9 mouse cellular contexts compared by ENCODE assay signal in the genomic region with DNA sequence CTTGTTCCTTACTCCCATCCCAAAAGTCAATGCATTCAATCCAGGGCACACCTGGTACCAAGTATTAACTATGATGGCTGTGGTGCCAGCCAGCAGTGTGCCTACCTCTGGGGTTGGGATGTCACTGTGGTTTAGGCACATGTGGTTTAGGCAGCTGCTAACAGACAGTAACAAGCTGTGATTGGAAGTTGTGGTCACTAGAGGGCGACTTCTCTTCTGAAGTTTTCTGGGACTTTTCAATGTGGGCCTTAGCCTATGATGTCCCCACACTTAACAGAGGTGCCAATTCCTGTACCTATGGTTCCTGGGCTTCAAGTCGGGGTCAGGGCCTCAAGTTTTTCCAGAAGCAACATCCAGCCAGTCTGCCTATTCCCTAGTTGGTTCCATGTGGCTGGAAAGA. TPM values are rescaled to one million over a fixed set of nuclear protein-coding genes. Genes with fewer than 3 reads are reported as not detected.
DNase-seq lines count a peak whose midpoint lies in the region; ATAC-seq and TF ChIP-seq lines count a peak whose summit lies in the region.
"Had no signal": no experiment of that assay in that cellular context is flagged by ENCODE, and none has a peak within 500 bp of the region (broad histone marks: within the 10 kb centered on the region; RNA-seq: fewer than 3 reads in every experiment).

No protein-coding gene starts in this region.

- no peaks in the 10 kb centered on the region for H3K36me3 ChIP-seq in forebrain, postnatal 0 days (ENCODE audit: insufficient read depth)
- no peaks in the 10 kb centered on the region for H3K36me3 ChIP-seq in forebrain, embryonic 13.5 days (ENCODE audit: poor library complexity, severe bottlenecking)
- no peaks in the 10 kb centered on the region for H3K36me3 ChIP-seq in midbrain, embryonic 11.5 days (ENCODE audit: control insufficient read depth, insufficient read depth, low read length)
- no peaks in the 10 kb centered on the region for H3K36me3 ChIP-seq in midbrain, embryonic 15.5 days (replicated peaks)
- H3K36me3 ChIP-seq: neural tube, embryonic 13.5 days had no signal

- H3K9me3 ChIP-seq in forebrain, postnatal 0 days (ENCODE audit: low read length), result no peaks in the 10 kb centered on the region
- H3K9me3 ChIP-seq in forebrain, embryonic 13.5 days (replicated peaks), result no peaks in the 10 kb centered on the region
- H3K9me3 ChIP-seq in midbrain, embryonic 11.5 days (ENCODE audit: control insufficient read depth, low read length), result no peaks in the 10 kb centered on the region
- H3K9me3 ChIP-seq in midbrain, embryonic 15.5 days, result no peaks in the 10 kb centered on the region
- H3K9me3 ChIP-seq: neural tube, embryonic 13.5 days had no signal

- no peak overlapping the region for H3K4me2 ChIP-seq in forebrain, postnatal 0 days (ENCODE audit: low read depth)
- H3K4me2 ChIP-seq in forebrain, embryonic 13.5 days, result no peak overlapping the region
- H3K4me2 ChIP-seq in midbrain, embryonic 11.5 days, result no peak overlapping the region
- H3K4me2 ChIP-seq in midbrain, embryonic 15.5 days, result no peak overlapping the region
- H3K4me2 ChIP-seq: neural tube, embryonic 13.5 days had no signal

- no peak overlapping the region for H3K27ac ChIP-seq in forebrain, postnatal 0 days (ENCODE audit: low read depth, low read length)
- H3K27ac ChIP-seq in forebrain, embryonic 13.5 days, result no peak overlapping the region
- H3K27ac ChIP-seq in midbrain, embryonic 11.5 days (ENCODE audit: low read depth, low read length), result no peak overlapping the region
- no peak overlapping the region for H3K27ac ChIP-seq in midbrain, embryonic 15.5 days
- H3K27ac ChIP-seq: neural tube, embryonic 13.5 days had no signal

- H3K9ac ChIP-seq in forebrain, postnatal 0 days, result no peak overlapping the region
- no peak overlapping the region for H3K9ac ChIP-seq in forebrain, embryonic 13.5 days
- no peak overlapping the region for H3K9ac ChIP-seq in midbrain, embryonic 11.5 days (ENCODE audit: low read length)
- no peak overlapping the region for H3K9ac ChIP-seq in midbrain, embryonic 15.5 days
- H3K9ac ChIP-seq: neural tube, embryonic 13.5 days had no signal

- WGBS in forebrain, postnatal 0 days, result 13% methylated on average over 2 of the region's 2 CpGs
- WGBS in forebrain, embryonic 13.5 days, result 12% methylated on average over 2 of the region's 2 CpGs
- WGBS in midbrain, embryonic 11.5 days, result 15% methylated on average over 2 of the region's 2 CpGs
- WGBS in midbrain, embryonic 15.5 days, result 6% methylated on average over 2 of the region's 2 CpGs

- intact Hi-C loops in left cerebral cortex, postnatal 4 days (cut with DNase I), result no loop called here

- H3K27me3 ChIP-seq in forebrain, postnatal 0 days (ENCODE audit: insufficient read depth, low read length), result no peaks in the 10 kb centered on the region; the same call in 1 of the 2 replicates
- peaks cover 27% of the 10 kb centered on the region for H3K27me3 ChIP-seq in forebrain, embryonic 13.5 days
- no peaks in the 10 kb centered on the region; the same call in 1 of the 2 replicates for H3K27me3 ChIP-seq in midbrain, embryonic 11.5 days (ENCODE audit: control insufficient read depth, insufficient read depth, low read length)
- H3K27me3 ChIP-seq in midbrain, embryonic 15.5 days (replicated peaks), result no peaks in the 10 kb centered on the region
- H3K27me3 ChIP-seq: neural tube, embryonic 13.5 days had no signal

- H3K4me1 ChIP-seq in forebrain, postnatal 0 days (ENCODE audit: insufficient read depth), result peaks cover 3% of the 10 kb centered on the region; the same call in 1 of the 2 replicates
- peaks cover 20% of the 10 kb centered on the region for H3K4me1 ChIP-seq in forebrain, embryonic 13.5 days
- peaks cover 9% of the 10 kb centered on the region for H3K4me1 ChIP-seq in midbrain, embryonic 11.5 days (ENCODE audit: control insufficient read depth, insufficient read depth, low read length)
- H3K4me1 ChIP-seq in midbrain, embryonic 15.5 days, result peaks cover 14% of the 10 kb centered on the region

- H3K4me3 ChIP-seq in forebrain, postnatal 0 days (ENCODE audit: low read depth, low read length), result no peak overlapping the region
- no peak overlapping the region for H3K4me3 ChIP-seq in forebrain, embryonic 13.5 days
- no peak overlapping the region for H3K4me3 ChIP-seq in midbrain, embryonic 11.5 days (ENCODE audit: low read depth, low read length)
- H3K4me3 ChIP-seq in midbrain, embryonic 15.5 days, result no peak overlapping the region
- H3K4me3 ChIP-seq: neural tube, embryonic 13.5 days had no signal

- TF ChIP-seq CTCF in forebrain, postnatal 0 days (IDR thresholded peaks at IDR 0.05; ENCODE audit: low read depth), result peak; percentile 66

- DNase-seq in forebrain, postnatal 0 days, result peak; percentile 52
- DNase-seq in midbrain, embryonic 11.5 days (ENCODE audit: low spot score, missing footprints), result peak; percentile 94
- DNase-seq in c-Kit-positive CD71-positive TER-119-positive erythroid progenitor cells, embryonic 14.5 days (ENCODE audit: low spot score), result peak; percentile 19
- DNase-seq in left cerebral cortex, postnatal 4 days, result peak; percentile 31
- peak; percentile 73 for DNase-seq in retina, postnatal 1 day

- ATAC-seq in forebrain, postnatal 0 days, result no peak
- ATAC-seq in forebrain, embryonic 13.5 days, result no peak
- ATAC-seq in midbrain, embryonic 11.5 days (ENCODE audit: low FRiP score), result no peak
- ATAC-seq in midbrain, embryonic 15.5 days (replicated peaks), result no peak
- ATAC-seq in erythroblast, adult 5-6 weeks (replicated peaks; ENCODE audit: low FRiP score, poor library complexity, severe bottlenecking), result no peak

RNA-seq across cellular contexts. Expression of a gene that starts 45.0 kb away (rescaled TPM):
- total RNA-seq in forebrain, postnatal 0 days (2014; rRNA removed), result 0.77 and 1.00 TPM in 2 replicates
- 1.1 and 2.0 TPM in 2 replicates for polyA plus RNA-seq in forebrain, postnatal 0 days (2015; fragmentation: Nextera tagmentation; extraction: Ambion mirVana)
- polyA plus RNA-seq in forebrain, embryonic 13.5 days (2015; fragmentation: Nextera tagmentation; extraction: Ambion mirVana), result 0.48 and 1.2 TPM in 2 replicates
- polyA plus RNA-seq in midbrain, embryonic 11.5 days (2014; fragmentation: Nextera tagmentation; extraction: Ambion mirVana), result 1.1 and 1.6 TPM in 2 replicates
- polyA plus RNA-seq in midbrain, embryonic 15.5 days (2015; fragmentation: Nextera tagmentation; extraction: Ambion mirVana), result 1.3 and 1.8 TPM in 2 replicates
- 1 to 10 TPM; 1.1 to 1.5 TPM for total RNA-seq in left cerebral cortex, postnatal 4 days (2021)
- not detected in 2 replicates for total RNA-seq in erythroblast, adult 5-6 weeks (2015; ENCODE audit: low replicate concordance)
- not detected in 2 replicates for total RNA-seq in erythroblast, adult 5-6 weeks (2017; ENCODE audit: low replicate concordance)

RNA-seq across cellular contexts. Expression of a gene that starts 56.7 kb away (rescaled TPM):
- 1.0 and 1.3 TPM in 2 replicates for total RNA-seq in forebrain, postnatal 0 days (2014; rRNA removed)
- polyA plus RNA-seq in forebrain, postnatal 0 days (2015; fragmentation: Nextera tagmentation; extraction: Ambion mirVana), result 1.1 and 1.2 TPM in 2 replicates
- 1.3 and 1.7 TPM in 2 replicates for polyA plus RNA-seq in forebrain, embryonic 13.5 days (2015; fragmentation: Nextera tagmentation; extraction: Ambion mirVana)
- polyA plus RNA-seq in midbrain, embryonic 11.5 days (2014; fragmentation: Nextera tagmentation; extraction: Ambion mirVana), result 0.57 and 0.70 TPM in 2 replicates
- 1.3 and 1.6 TPM in 2 replicates for polyA plus RNA-seq in midbrain, embryonic 15.5 days (2015; fragmentation: Nextera tagmentation; extraction: Ambion mirVana)
- under 1 TPM; 0.38 TPM for total RNA-seq in left cerebral cortex, postnatal 4 days (2021)
- total RNA-seq in erythroblast, adult 5-6 weeks (2015; ENCODE audit: low replicate concordance), result not detected in 2 replicates
- total RNA-seq in erythroblast, adult 5-6 weeks (2017; ENCODE audit: low replicate concordance), result not detected in 2 replicates

Comparison
In these comparisons a context has a peak if more than half of its experiments do, and no peak if none do; other contexts are left out.
1. DNase-seq: peak in every context shown above with its lines; median percentile 94 in midbrain, embryonic 11.5 days; 73 in retina, postnatal 1 day; 52 in forebrain, postnatal 0 days; 31 in left cerebral cortex, postnatal 4 days; 19 in c-Kit-positive CD71-positive TER-119-positive erythroid progenitor cells, embryonic 14.5 days.